Mouse (Mus musculus) brain, embryonic 18.5 days (tissue): ENCODE results near the gene Tent5c.

Source experiments
- DNase-seq: peaks from one replicate; pipeline ENCODE4 v3.0.0-alpha.2; 2012; ENCODE audit warnings: low read depth, low spot score

The Tent5c gene

GRCm38 (mm10) chr3:100489133-100490009 is at the start of gene Tent5c:
Gene Tent5c, minus strand, starts transcription at chr3:100489324.
- peak; percentile 58 for DNase-seq

GRCm38 (mm10) chr3:100536686-100537085 is 47.6 kb upstream of the Tent5c start:
- DNase-seq: no peak

- no peak for DNase-seq
Measured at GRCm38 (mm10) chr3:100535902-100536301, 46.8 kb upstream of the Tent5c start.

GRCm38 (mm10) chr3:100535298-100535697 is 46.2 kb upstream of the Tent5c start:
- DNase-seq: no peak

- no peak for DNase-seq
Measured at GRCm38 (mm10) chr3:100534394-100534793, 45.3 kb upstream of the Tent5c start.

GRCm38 (mm10) chr3:100533429-100533828 is 44.3 kb upstream of the Tent5c start:
- no peak for DNase-seq

GRCm38 (mm10) chr3:100530919-100531318 is 41.8 kb upstream of the Tent5c start:
- DNase-seq: no peak

GRCm38 (mm10) chr3:100530244-100530788 is 41.2 kb upstream of the Tent5c start:
- no peak for DNase-seq

- DNase-seq: no peak
Measured at GRCm38 (mm10) chr3:100522671-100523070, 33.5 kb upstream of the Tent5c start.

- DNase-seq: no peak
Measured at GRCm38 (mm10) chr3:100521626-100522025, 32.5 kb upstream of the Tent5c start.

GRCm38 (mm10) chr3:100515754-100516141 is 26.6 kb upstream of the Tent5c start:
- no peak for DNase-seq

- no peak for DNase-seq
Measured at GRCm38 (mm10) chr3:100515093-100515753, 26.1 kb upstream of the Tent5c start.

GRCm38 (mm10) chr3:100507174-100507573 is 18.1 kb upstream of the Tent5c start:
- DNase-seq: no peak

GRCm38 (mm10) chr3:100506715-100507114 is 17.6 kb upstream of the Tent5c start:
- DNase-seq: no peak

- no peak for DNase-seq
Measured at GRCm38 (mm10) chr3:100503882-100504281, 14.8 kb upstream of the Tent5c start.

- DNase-seq: no peak
Measured at GRCm38 (mm10) chr3:100502516-100502915, 13.4 kb upstream of the Tent5c start.

- no peak for DNase-seq
Measured at GRCm38 (mm10) chr3:100501899-100502298, 12.8 kb upstream of the Tent5c start.

GRCm38 (mm10) chr3:100496081-100496480 is 7.0 kb upstream of the Tent5c start:
- no peak for DNase-seq

GRCm38 (mm10) chr3:100495456-100495855 is 6.3 kb upstream of the Tent5c start:
- no peak for DNase-seq

GRCm38 (mm10) chr3:100494912-100495311 is 5.8 kb upstream of the Tent5c start:
- no peak for DNase-seq

- no peak for DNase-seq
Measured at GRCm38 (mm10) chr3:100490010-100490300, 831 bp upstream of the Tent5c start.

GRCm38 (mm10) chr3:100488251-100489132 is 632 bp downstream of the Tent5c start:
- no peak for DNase-seq
